Mouse (Mus musculus): ENCODE measurements around the gene Sema5a. TPM values are rescaled to one million over a fixed set of nuclear protein-coding genes. Genes with fewer than 3 reads are reported as not detected.

Gene Sema5a
- polyA plus RNA-seq, 1 experiment: 14.0 TPM

GRCm38 (mm10) chr15:32422631-32423030 is 178.0 kb downstream of the Sema5a start:
- DNase-seq (ENCODE audit: low read depth): peak; percentile 65
- TF ChIP-seq POLR2A (IDR thresholded peaks at IDR 0.05; ENCODE audit: borderline replicate concordance, extremely low read depth, insufficient read depth, insufficient read length, poor library complexity, severe bottlenecking) (no peak), CTCF (IDR thresholded peaks at IDR 0.05; ENCODE audit: borderline replicate concordance, extremely low read depth, insufficient read depth, insufficient read length) (no peak)

- TF ChIP-seq CTCF (IDR thresholded peaks at IDR 0.05; ENCODE audit: borderline replicate concordance, extremely low read depth, insufficient read depth, insufficient read length) (no peak), POLR2A (IDR thresholded peaks at IDR 0.05; ENCODE audit: borderline replicate concordance, extremely low read depth, insufficient read depth, insufficient read length, poor library complexity, severe bottlenecking) (no peak)
- DNase-seq (ENCODE audit: low read depth): no peak
Measured at GRCm38 (mm10) chr15:32423061-32423460, 178.5 kb downstream of the Sema5a start.

GRCm38 (mm10) chr15:32427188-32427924 is 182.7 kb downstream of the Sema5a start:
- DNase-seq (ENCODE audit: low read depth): peak; percentile 47
- TF ChIP-seq CTCF (IDR thresholded peaks at IDR 0.05; ENCODE audit: borderline replicate concordance, extremely low read depth, insufficient read depth, insufficient read length) (no peak), POLR2A (IDR thresholded peaks at IDR 0.05; ENCODE audit: borderline replicate concordance, extremely low read depth, insufficient read depth, insufficient read length, poor library complexity, severe bottlenecking) (no peak)

GRCm38 (mm10) chr15:32432927-32433832 is 188.6 kb downstream of the Sema5a start:
- DNase-seq (ENCODE audit: low read depth): peak; percentile 18
- no peak for TF ChIP-seq CTCF (IDR thresholded peaks at IDR 0.05; ENCODE audit: borderline replicate concordance, extremely low read depth, insufficient read depth, insufficient read length)
- no peak for TF ChIP-seq POLR2A (IDR thresholded peaks at IDR 0.05; ENCODE audit: borderline replicate concordance, extremely low read depth, insufficient read depth, insufficient read length, poor library complexity, severe bottlenecking)

GRCm38 (mm10) chr15:32433833-32434155 is 189.2 kb downstream of the Sema5a start:
- TF ChIP-seq POLR2A (IDR thresholded peaks at IDR 0.05; ENCODE audit: borderline replicate concordance, extremely low read depth, insufficient read depth, insufficient read length, poor library complexity, severe bottlenecking) (no peak), CTCF (IDR thresholded peaks at IDR 0.05; ENCODE audit: borderline replicate concordance, extremely low read depth, insufficient read depth, insufficient read length) (no peak)
- DNase-seq (ENCODE audit: low read depth): peak; percentile 55

- TF ChIP-seq POLR2A (IDR thresholded peaks at IDR 0.05; ENCODE audit: borderline replicate concordance, extremely low read depth, insufficient read depth, insufficient read length, poor library complexity, severe bottlenecking) (no peak), CTCF (IDR thresholded peaks at IDR 0.05; ENCODE audit: borderline replicate concordance, extremely low read depth, insufficient read depth, insufficient read length) (no peak)
Measured at GRCm38 (mm10) chr15:32434274-32434673, 189.7 kb downstream of the Sema5a start.

GRCm38 (mm10) chr15:32437654-32438053 is 193.0 kb downstream of the Sema5a start:
- DNase-seq (ENCODE audit: low read depth): peak; percentile 83
- no peak for TF ChIP-seq POLR2A (IDR thresholded peaks at IDR 0.05; ENCODE audit: borderline replicate concordance, extremely low read depth, insufficient read depth, insufficient read length, poor library complexity, severe bottlenecking)
- peak; percentile 83 for TF ChIP-seq CTCF (IDR thresholded peaks at IDR 0.05; ENCODE audit: borderline replicate concordance, extremely low read depth, insufficient read depth, insufficient read length)

More at GRCm38 (mm10) chr15:32434274-32434673, 189.7 kb downstream of the Sema5a start:
- DNase-seq (ENCODE audit: low read depth): no peak

- no peak for DNase-seq (ENCODE audit: low read depth)
- TF ChIP-seq CTCF (IDR thresholded peaks at IDR 0.05; ENCODE audit: borderline replicate concordance, extremely low read depth, insufficient read depth, insufficient read length) (no peak), POLR2A (IDR thresholded peaks at IDR 0.05; ENCODE audit: borderline replicate concordance, extremely low read depth, insufficient read depth, insufficient read length, poor library complexity, severe bottlenecking) (no peak)
Measured at GRCm38 (mm10) chr15:32442745-32443144, 198.1 kb downstream of the Sema5a start.

GRCm38 (mm10) chr15:32447558-32448349 is 203.1 kb downstream of the Sema5a start:
- no peak for TF ChIP-seq POLR2A (IDR thresholded peaks at IDR 0.05; ENCODE audit: borderline replicate concordance, extremely low read depth, insufficient read depth, insufficient read length, poor library complexity, severe bottlenecking)
- no peak for TF ChIP-seq CTCF (IDR thresholded peaks at IDR 0.05; ENCODE audit: borderline replicate concordance, extremely low read depth, insufficient read depth, insufficient read length)
- DNase-seq (ENCODE audit: low read depth): peak; percentile 63

- peak; percentile 67 for DNase-seq (ENCODE audit: low read depth)
Measured at GRCm38 (mm10) chr15:32459046-32459445, 214.4 kb downstream of the Sema5a start.

GRCm38 (mm10) chr15:32460238-32460637 is 215.6 kb downstream of the Sema5a start:
- DNase-seq (ENCODE audit: low read depth): no peak
- no peak for TF ChIP-seq CTCF (IDR thresholded peaks at IDR 0.05; ENCODE audit: borderline replicate concordance, extremely low read depth, insufficient read depth, insufficient read length)
- TF ChIP-seq POLR2A (IDR thresholded peaks at IDR 0.05; ENCODE audit: borderline replicate concordance, extremely low read depth, insufficient read depth, insufficient read length, poor library complexity, severe bottlenecking): no peak

More at GRCm38 (mm10) chr15:32459046-32459445, 214.4 kb downstream of the Sema5a start:
- TF ChIP-seq CTCF (IDR thresholded peaks at IDR 0.05; ENCODE audit: borderline replicate concordance, extremely low read depth, insufficient read depth, insufficient read length): no peak
- no peak for TF ChIP-seq POLR2A (IDR thresholded peaks at IDR 0.05; ENCODE audit: borderline replicate concordance, extremely low read depth, insufficient read depth, insufficient read length, poor library complexity, severe bottlenecking)

Measured in brain, embryonic 14.5 days (tissue).